Mouse (Mus musculus) brain, embryonic 14.5 days (tissue): ENCODE measurements around the gene Map2k1. TPM values are rescaled to one million over a fixed set of nuclear protein-coding genes. Genes with fewer than 3 reads are reported as not detected.

Experiments used
- DNase-seq: peaks from one replicate; pipeline ENCODE4 v3.0.0-alpha.2; 2011; ENCODE audit warnings: low read depth
- CTCF ChIP-seq: fragments of 200-500 bp; IDR thresholded peaks from 2 replicates; pipeline ENCODE4 v1.5.1; 2012; ENCODE audit warnings: inconsistent platforms, mild to moderate bottlenecking, moderate library complexity, borderline replicate concordance; ENCODE audit not compliant: insufficient read depth, insufficient read length; ENCODE audit errors: extremely low read depth
- POLR2A ChIP-seq: fragments of 200-500 bp; IDR thresholded peaks from 2 replicates; pipeline ENCODE4 v1.6.1; 2012; ENCODE audit warnings: mild to moderate bottlenecking, inconsistent platforms, borderline replicate concordance; ENCODE audit not compliant: poor library complexity, insufficient read depth, insufficient read length, severe bottlenecking; ENCODE audit errors: extremely low read depth
- polyA plus RNA-seq: library from polyadenylated mRNA; depleted of rRNA; stranded (reverse); fragments of >200 nt; gene quantifications from 2 replicates; pipeline ENCODE4 v1.2.3, GENCODE M21; 2012

The Map2k1 gene
- polyA plus RNA-seq, 1 experiment, result 33.7 TPM

DNA sequence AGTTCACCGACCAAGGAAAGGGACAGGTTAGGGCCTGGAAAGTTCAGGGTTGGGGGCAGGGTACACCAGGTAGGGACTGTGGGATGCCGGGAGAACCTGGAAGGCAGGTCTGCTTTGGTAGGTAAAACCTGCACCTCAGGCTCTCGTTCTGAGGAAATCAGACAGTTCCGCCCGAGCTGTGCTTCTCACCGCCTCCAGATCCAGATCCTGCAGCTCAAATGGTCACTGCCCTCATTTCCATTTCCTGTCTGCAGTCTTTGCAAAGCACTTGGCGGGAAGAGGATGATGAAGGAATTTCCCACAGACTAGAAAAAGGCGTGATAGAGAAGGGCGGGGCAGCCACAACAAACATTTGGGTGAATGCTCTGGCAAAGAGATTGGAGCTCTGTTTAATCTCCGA is 14.8 kb upstream of the Map2k1 start:
- no peak for DNase-seq
- TF ChIP-seq POLR2A, result no peak
- no peak for TF ChIP-seq CTCF

DNA sequence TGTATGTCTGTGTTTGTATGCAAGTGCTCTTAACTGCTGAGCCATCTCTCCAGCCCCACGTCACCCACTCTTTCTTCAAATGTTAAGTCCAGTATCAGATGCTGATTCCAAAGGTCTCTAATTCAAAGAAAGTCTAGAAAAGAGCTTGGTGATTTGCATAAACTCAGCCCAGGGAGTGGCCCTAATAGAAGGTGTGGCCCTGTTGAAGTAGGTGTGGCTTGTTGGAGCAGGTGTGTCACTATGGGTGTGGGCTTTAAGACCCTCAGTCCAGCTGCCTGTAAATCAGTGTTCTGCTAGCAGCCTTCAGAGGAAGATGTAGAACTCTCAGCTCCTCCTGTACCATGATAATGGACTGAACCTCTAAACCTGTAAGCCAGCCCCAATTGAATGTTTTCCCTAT is 13.8 kb upstream of the Map2k1 start:
- DNase-seq, result no peak
- TF ChIP-seq POLR2A, result no peak
- no peak for TF ChIP-seq CTCF

GRCm38 (mm10) chr9:64264813-64265212 is 11.4 kb upstream of the Map2k1 start:
- TF ChIP-seq CTCF (no peak), POLR2A (no peak)
- no peak for DNase-seq

GRCm38 (mm10) chr9:64261023-64261422 is 7.6 kb upstream of the Map2k1 start:
- DNase-seq, result no peak
- no peak for TF ChIP-seq POLR2A
- TF ChIP-seq CTCF, result no peak

GRCm38 (mm10) chr9:64259906-64260305 is 6.5 kb upstream of the Map2k1 start:
- no peak for TF ChIP-seq CTCF
- no peak for TF ChIP-seq POLR2A
- no peak for DNase-seq

DNA sequence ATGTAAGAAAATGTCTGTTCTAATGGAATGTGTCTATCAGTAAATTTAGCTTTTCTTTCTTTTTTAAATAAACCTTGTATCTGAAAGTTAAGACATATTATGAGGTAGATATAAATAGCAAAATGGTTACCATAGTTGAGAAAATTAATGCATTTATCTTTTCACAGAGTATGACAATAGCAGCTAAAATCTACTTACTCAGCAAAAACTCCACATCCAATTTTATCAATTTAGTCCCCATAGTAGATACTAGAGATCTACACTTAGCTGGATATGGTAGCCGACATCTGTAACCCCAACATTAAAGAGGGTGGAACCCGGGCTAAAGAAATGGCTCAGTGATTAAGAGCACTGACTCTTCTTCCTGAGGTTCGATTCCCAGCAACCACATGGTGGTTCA is 2.8 kb upstream of the Map2k1 start:
- DNase-seq, result no peak
- TF ChIP-seq CTCF (no peak), POLR2A (no peak)

- TF ChIP-seq POLR2A (no peak), CTCF (no peak)
- DNase-seq, result no peak
These were observed 2.0 kb upstream of the Map2k1 start for GRCm38 (mm10) chr9:64255422-64255821.

GRCm38 (mm10) chr9:64252591-64253020 is 825 bp downstream of the Map2k1 start:
- no peak for TF ChIP-seq POLR2A
- TF ChIP-seq CTCF, result 0 out of 2 replicates have a peak, but pooled peaks have one; percentile 8
- DNase-seq, result peak; percentile 19

- DNase-seq, result no peak
- TF ChIP-seq POLR2A (no peak), CTCF (no peak)
These were observed 3.2 kb downstream of the Map2k1 start for GRCm38 (mm10) chr9:64250111-64250730.

- no peak for DNase-seq
- TF ChIP-seq CTCF, result no peak
- TF ChIP-seq POLR2A, result no peak
These were observed 4.1 kb downstream of the Map2k1 start for GRCm38 (mm10) chr9:64249371-64249770.

- DNase-seq, result no peak
- no peak for TF ChIP-seq CTCF
- no peak for TF ChIP-seq POLR2A
These were observed 11.0 kb downstream of the Map2k1 start for GRCm38 (mm10) chr9:64242381-64242831.

DNA sequence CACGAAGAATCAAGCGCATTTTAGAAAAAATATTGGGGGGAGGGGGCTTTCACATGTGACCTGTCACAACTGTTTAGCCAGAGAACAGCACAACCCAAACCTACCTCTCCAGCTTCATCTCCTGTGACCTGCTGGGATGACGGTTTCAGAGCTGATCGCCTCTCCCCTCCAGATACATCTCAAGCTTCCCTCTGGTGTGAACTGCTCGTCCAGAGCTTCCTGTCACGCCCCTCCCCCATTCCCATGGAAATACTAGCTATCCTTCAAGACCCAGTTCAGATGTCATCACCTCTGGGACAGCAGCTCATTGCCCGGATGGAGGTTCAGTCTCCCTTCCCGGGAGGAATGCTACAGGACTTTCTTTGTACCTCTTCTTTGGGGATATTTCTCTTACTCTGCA is 12.8 kb downstream of the Map2k1 start:
- TF ChIP-seq CTCF, result no peak
- TF ChIP-seq POLR2A, result no peak
- no peak for DNase-seq
